Mouse (Mus musculus): Measurements from ENCODE around the gene Letm1. TPM values are rescaled to one million over a fixed set of nuclear protein-coding genes. Genes with fewer than 3 reads are reported as not detected.

The Letm1 gene
- total and polyA plus RNA-seq, 2 experiments, result 19.0 to 48.5 TPM

GRCm38 (mm10) chr5:33703999-33704398 is 78.6 kb downstream of the Letm1 start:
- no peak overlapping the region for H3K27ac ChIP-seq (replicated peaks; ENCODE audit: insufficient read depth, low read depth, low read length)
- H3K4me1 ChIP-seq (ENCODE audit: control insufficient read depth, insufficient read depth, low read length), result peaks cover 14% of the 10 kb centered on the region
- no peaks in the 10 kb centered on the region for H3K79me2 ChIP-seq (ENCODE audit: control insufficient read depth, insufficient read depth, low read length)
- 89% methylated on average over 8 of the region's 8 CpGs for WGBS
- no peak for DNase-seq (ENCODE audit: extremely low read depth, low read depth, low spot score)
- TF ChIP-seq POLR2A (IDR thresholded peaks at IDR 0.05; ENCODE audit: extremely low read depth, insufficient read depth, low read length) (no peak), CTCF (IDR thresholded peaks at IDR 0.05; ENCODE audit: low read depth, low read length) (no peak)
- H3K27me3 ChIP-seq (ENCODE audit: control insufficient read depth, insufficient read depth, low read length), result no peaks in the 10 kb centered on the region
- no peak overlapping the region for H3K4me3 ChIP-seq (ENCODE audit: insufficient read depth, low read depth, low read length)
- no peak overlapping the region for H3K9ac ChIP-seq (ENCODE audit: low read depth, low read length)
- no peaks in the 10 kb centered on the region for H3K36me3 ChIP-seq (ENCODE audit: control insufficient read depth, insufficient read depth, low read length)

DNA sequence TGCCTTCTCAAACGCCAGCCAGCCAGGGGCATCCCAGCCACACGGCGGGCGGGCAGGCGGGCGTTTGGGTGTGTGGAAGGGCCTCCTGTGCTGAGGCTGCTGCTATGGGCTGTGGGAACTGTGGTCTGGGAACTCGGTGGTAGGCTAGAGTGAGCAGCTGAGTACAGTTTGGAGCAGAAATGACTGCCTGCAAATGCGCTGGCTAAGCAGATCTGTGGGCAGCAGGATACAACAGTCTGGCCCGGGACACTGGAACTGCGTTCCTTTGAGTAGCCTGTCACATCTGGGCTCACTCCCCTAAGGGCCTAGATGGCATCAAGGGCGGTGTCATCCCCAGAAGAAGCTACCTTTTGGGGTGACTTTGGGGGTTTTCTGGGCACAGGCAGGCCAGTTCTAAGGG is 80.8 kb downstream of the Letm1 start:
- WGBS, result 89% methylated on average over 11 of the region's 11 CpGs
- DNase-seq (ENCODE audit: extremely low read depth, low read depth, low spot score), result no peak
- TF ChIP-seq CTCF (IDR thresholded peaks at IDR 0.05; ENCODE audit: low read depth, low read length), result no peak
- TF ChIP-seq POLR2A (IDR thresholded peaks at IDR 0.05; ENCODE audit: extremely low read depth, insufficient read depth, low read length), result no peak

DNA sequence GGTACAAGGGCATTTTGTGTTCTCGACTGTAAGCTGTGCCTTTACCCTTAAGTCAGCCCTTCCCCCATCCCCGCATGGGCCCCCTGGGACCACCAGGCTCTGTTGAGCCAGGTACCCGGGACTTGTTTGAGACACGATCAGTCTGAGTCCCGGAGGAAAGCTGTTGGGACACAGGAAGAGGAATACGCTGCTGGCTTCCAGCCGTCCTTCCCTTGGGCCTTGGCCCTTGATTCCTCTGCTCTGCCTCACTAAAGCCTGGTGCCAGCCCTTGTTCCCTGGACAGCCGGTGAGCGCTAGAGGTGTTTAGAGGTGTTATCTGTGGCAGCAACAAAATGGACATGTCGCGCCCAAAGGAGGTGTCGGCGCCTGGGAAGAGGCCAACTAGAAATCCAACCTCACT is 82.6 kb downstream of the Letm1 start:
- TF ChIP-seq CTCF (IDR thresholded peaks at IDR 0.05; ENCODE audit: low read depth, low read length) (no peak), POLR2A (IDR thresholded peaks at IDR 0.05; ENCODE audit: extremely low read depth, insufficient read depth, low read length) (no peak)
- Histone ChIP-seq H3K36me3 (ENCODE audit: control insufficient read depth, insufficient read depth, low read length) (no peaks in the 10 kb centered on the region), H3K79me2 (ENCODE audit: control insufficient read depth, insufficient read depth, low read length) (no peaks in the 10 kb centered on the region), H3K27ac (replicated peaks; ENCODE audit: insufficient read depth, low read depth, low read length) (no peak overlapping the region), H3K27me3 (ENCODE audit: control insufficient read depth, insufficient read depth, low read length) (no peaks in the 10 kb centered on the region), H3K9ac (ENCODE audit: low read depth, low read length) (no peak overlapping the region), H3K4me3 (ENCODE audit: insufficient read depth, low read depth, low read length) (no peak overlapping the region), H3K4me1 (ENCODE audit: control insufficient read depth, insufficient read depth, low read length) (no peaks in the 10 kb centered on the region; the same call in 1 of the 2 replicates)
- DNase-seq (ENCODE audit: extremely low read depth, low read depth, low spot score), result peak; percentile 37
- WGBS, result 45% methylated on average over 13 of the region's 13 CpGs

More for the DNA sequence above, 80.8 kb downstream of the Letm1 start:
- Histone ChIP-seq H3K4me1 (ENCODE audit: control insufficient read depth, insufficient read depth, low read length) (peaks cover 13% of the 10 kb centered on the region), H3K9ac (ENCODE audit: low read depth, low read length) (no peak overlapping the region), H3K4me3 (ENCODE audit: insufficient read depth, low read depth, low read length) (no peak overlapping the region), H3K36me3 (ENCODE audit: control insufficient read depth, insufficient read depth, low read length) (no peaks in the 10 kb centered on the region), H3K27me3 (ENCODE audit: control insufficient read depth, insufficient read depth, low read length) (no peaks in the 10 kb centered on the region), H3K79me2 (ENCODE audit: control insufficient read depth, insufficient read depth, low read length) (no peaks in the 10 kb centered on the region), H3K27ac (replicated peaks; ENCODE audit: insufficient read depth, low read depth, low read length) (no peak overlapping the region)

DNA sequence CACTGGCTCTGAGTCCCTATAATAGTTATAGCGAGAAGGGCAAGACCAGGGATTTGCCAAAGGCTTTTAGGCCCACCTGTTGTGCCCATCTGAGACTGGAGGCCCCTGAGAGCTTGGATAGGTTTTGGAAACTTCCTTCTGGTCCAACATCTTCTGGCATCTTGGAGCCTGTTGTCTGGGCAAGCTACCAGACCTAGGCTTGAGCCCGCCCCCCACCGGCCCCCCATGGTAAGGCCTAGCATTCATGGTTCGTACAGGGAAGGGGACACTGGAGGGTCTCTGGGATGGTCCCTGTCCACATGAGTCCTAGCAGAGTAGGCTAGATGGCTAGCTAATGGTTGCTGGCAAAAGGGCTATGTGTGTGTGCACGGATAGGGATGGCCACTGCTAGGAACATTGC is 83.9 kb downstream of the Letm1 start:
- DNase-seq (ENCODE audit: extremely low read depth, low read depth, low spot score), result no peak
- Histone ChIP-seq H3K4me1 (ENCODE audit: control insufficient read depth, insufficient read depth, low read length) (no peaks in the 10 kb centered on the region; the same call in 1 of the 2 replicates), H3K27ac (replicated peaks; ENCODE audit: insufficient read depth, low read depth, low read length) (no peak overlapping the region), H3K27me3 (ENCODE audit: control insufficient read depth, insufficient read depth, low read length) (no peaks in the 10 kb centered on the region), H3K36me3 (ENCODE audit: control insufficient read depth, insufficient read depth, low read length) (no peaks in the 10 kb centered on the region), H3K9ac (ENCODE audit: low read depth, low read length) (no peak overlapping the region), H3K79me2 (ENCODE audit: control insufficient read depth, insufficient read depth, low read length) (no peaks in the 10 kb centered on the region), H3K4me3 (ENCODE audit: insufficient read depth, low read depth, low read length) (no peak overlapping the region)
- 95% methylated on average over 5 of the region's 5 CpGs for WGBS
- TF ChIP-seq CTCF (IDR thresholded peaks at IDR 0.05; ENCODE audit: low read depth, low read length) (no peak), POLR2A (IDR thresholded peaks at IDR 0.05; ENCODE audit: extremely low read depth, insufficient read depth, low read length) (no peak)

DNA sequence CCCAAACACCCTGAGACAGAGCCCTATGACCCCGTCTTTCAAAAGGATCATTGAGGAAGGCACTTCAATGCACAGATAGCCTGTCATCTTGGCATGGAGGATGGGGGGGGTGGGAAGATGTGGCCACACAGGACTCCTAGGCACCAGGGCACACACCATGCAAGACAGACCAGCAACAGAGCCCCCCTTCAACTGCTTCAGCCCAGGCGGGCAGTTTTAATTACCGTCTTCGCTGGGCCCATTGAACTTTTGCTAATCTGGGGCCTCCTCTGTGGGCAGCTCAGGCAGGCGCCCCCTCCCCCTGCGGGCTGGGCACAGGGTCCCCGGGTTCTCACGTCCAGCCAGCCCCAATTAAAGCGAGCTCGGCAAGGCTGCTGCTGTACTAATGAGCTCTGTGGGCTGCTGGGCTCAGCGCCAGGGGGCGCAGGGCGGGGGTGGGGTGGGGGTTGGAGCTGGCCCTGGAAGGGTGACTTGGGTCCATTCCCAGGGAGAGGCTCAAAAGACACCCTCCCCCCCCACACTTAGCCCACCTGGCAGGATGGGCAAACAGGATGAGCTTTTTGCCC is 84.6 kb downstream of the Letm1 start:
- WGBS, result 64% methylated on average over 13 of the region's 13 CpGs
- DNase-seq (ENCODE audit: extremely low read depth, low read depth, low spot score), result no peak
- H3K36me3 ChIP-seq (ENCODE audit: control insufficient read depth, insufficient read depth, low read length), result no peaks in the 10 kb centered on the region
- no peaks in the 10 kb centered on the region; the same call in 1 of the 2 replicates for H3K4me1 ChIP-seq (ENCODE audit: control insufficient read depth, insufficient read depth, low read length)
- no peak overlapping the region for H3K9ac ChIP-seq (ENCODE audit: low read depth, low read length)
- TF ChIP-seq POLR2A (IDR thresholded peaks at IDR 0.05; ENCODE audit: extremely low read depth, insufficient read depth, low read length), result no peak
- TF ChIP-seq CTCF (IDR thresholded peaks at IDR 0.05; ENCODE audit: low read depth, low read length), result no peak
- no peaks in the 10 kb centered on the region for H3K27me3 ChIP-seq (ENCODE audit: control insufficient read depth, insufficient read depth, low read length)
- H3K27ac ChIP-seq (replicated peaks; ENCODE audit: insufficient read depth, low read depth, low read length), result no peak overlapping the region
- H3K79me2 ChIP-seq (ENCODE audit: control insufficient read depth, insufficient read depth, low read length), result no peaks in the 10 kb centered on the region
- H3K4me3 ChIP-seq (ENCODE audit: insufficient read depth, low read depth, low read length), result no peak overlapping the region

DNA sequence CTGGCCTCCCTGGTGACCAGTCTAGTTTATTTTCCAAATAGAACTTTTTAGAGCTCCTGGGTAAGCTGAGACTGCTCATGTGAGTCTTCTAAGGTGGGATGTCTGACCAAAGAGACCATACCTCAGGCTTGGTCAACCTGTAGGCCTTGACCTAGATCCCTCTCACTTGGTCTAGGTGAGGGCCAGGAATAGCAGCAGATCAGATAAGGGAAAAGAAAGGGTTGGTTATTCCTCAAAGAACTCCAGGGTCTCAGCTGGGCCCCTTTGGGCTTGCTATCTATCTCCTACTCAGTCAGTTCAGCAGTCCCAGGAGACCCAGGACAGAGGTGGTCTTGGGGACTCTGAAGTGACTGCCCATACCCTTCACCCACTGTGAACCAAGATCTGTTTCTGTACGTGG is 85.1 kb downstream of the Letm1 start:
- no peaks in the 10 kb centered on the region for H3K36me3 ChIP-seq (ENCODE audit: control insufficient read depth, insufficient read depth, low read length)
- DNase-seq (ENCODE audit: extremely low read depth, low read depth, low spot score), result no peak
- H3K79me2 ChIP-seq (ENCODE audit: control insufficient read depth, insufficient read depth, low read length), result no peaks in the 10 kb centered on the region
- no peak overlapping the region for H3K27ac ChIP-seq (replicated peaks; ENCODE audit: insufficient read depth, low read depth, low read length)
- no peaks in the 10 kb centered on the region; the same call in 1 of the 2 replicates for H3K4me1 ChIP-seq (ENCODE audit: control insufficient read depth, insufficient read depth, low read length)
- no peak overlapping the region for H3K4me3 ChIP-seq (ENCODE audit: insufficient read depth, low read depth, low read length)
- no peak overlapping the region for H3K9ac ChIP-seq (ENCODE audit: low read depth, low read length)
- WGBS, result 89% methylated on average over 1 of the region's 1 CpGs
- TF ChIP-seq CTCF (IDR thresholded peaks at IDR 0.05; ENCODE audit: low read depth, low read length) (no peak), POLR2A (IDR thresholded peaks at IDR 0.05; ENCODE audit: extremely low read depth, insufficient read depth, low read length) (no peak)
- H3K27me3 ChIP-seq (ENCODE audit: control insufficient read depth, insufficient read depth, low read length), result no peaks in the 10 kb centered on the region
